Mouse (Mus musculus) embryonic facial prominence, embryonic 15.5 days (tissue): ENCODE measurements at regions not wholly inside any gene's neighbourhood (a gene's known extent, or its start where the extent isn't known, plus 50 kb on each side); places are given as distances from the start of the nearest gene placed in this dataset.

Experiments used
- ATAC-seq: fragments of 200-750 bp; cut with Nextera tagmentation; 2 replicates; pipeline ENCODE4 v1.8.0; 2017; ENCODE audit warnings: low read depth, moderate TSS enrichment; ENCODE audit not compliant: insufficient number of reproducible peaks, low FRiP score, low TSS enrichment
- H3K27ac ChIP-seq: fragments of 300-500 bp; sonication (generic); replicated peaks from 2 replicates; pipeline ENCODE4 v1.5.1; 2015; ENCODE audit warnings: mild to moderate bottlenecking, inconsistent platforms
- H3K27me3 ChIP-seq: fragments of 300-500 bp; sonication (generic); 2 replicates; pipeline ENCODE4 v1.6.1; 2015; ENCODE audit warnings: inconsistent platforms
- H3K36me3 ChIP-seq: fragments of 300-500 bp; sonication (generic); 2 replicates; pipeline ENCODE4 v1.6.1; 2015; ENCODE audit warnings: mild to moderate bottlenecking, inconsistent platforms
- H3K4me1 ChIP-seq: fragments of 300-500 bp; sonication (generic); 2 replicates; pipeline ENCODE4 v1.6.1; 2015; ENCODE audit warnings: inconsistent platforms
- H3K4me2 ChIP-seq: fragments of 300-500 bp; sonication (generic); replicated peaks from 2 replicates; pipeline ENCODE4 v1.6.1; 2015; ENCODE audit warnings: mild to moderate bottlenecking, inconsistent platforms
- H3K4me3 ChIP-seq: fragments of 300-500 bp; sonication (generic); replicated peaks from 2 replicates; pipeline ENCODE4 v1.5.1; 2015; ENCODE audit warnings: mild to moderate bottlenecking, inconsistent platforms
- H3K9ac ChIP-seq: fragments of 300-500 bp; sonication (generic); 2 replicates; pipeline ENCODE4 v1.6.1; 2015; ENCODE audit warnings: inconsistent platforms
- H3K9me3 ChIP-seq: fragments of 300-500 bp; sonication (generic); replicated peaks from 2 replicates; pipeline ENCODE4 v1.6.1; 2016; ENCODE audit warnings: inconsistent platforms
- WGBS: fragments of 180-500 bp; shearing (Covaris S2); methylation state at CpG from one replicate; pipeline ENCODE4 v1.1.7; 2015; 5-methylcytosine and 5-hydroxymethylcytosine counted together

DNA sequence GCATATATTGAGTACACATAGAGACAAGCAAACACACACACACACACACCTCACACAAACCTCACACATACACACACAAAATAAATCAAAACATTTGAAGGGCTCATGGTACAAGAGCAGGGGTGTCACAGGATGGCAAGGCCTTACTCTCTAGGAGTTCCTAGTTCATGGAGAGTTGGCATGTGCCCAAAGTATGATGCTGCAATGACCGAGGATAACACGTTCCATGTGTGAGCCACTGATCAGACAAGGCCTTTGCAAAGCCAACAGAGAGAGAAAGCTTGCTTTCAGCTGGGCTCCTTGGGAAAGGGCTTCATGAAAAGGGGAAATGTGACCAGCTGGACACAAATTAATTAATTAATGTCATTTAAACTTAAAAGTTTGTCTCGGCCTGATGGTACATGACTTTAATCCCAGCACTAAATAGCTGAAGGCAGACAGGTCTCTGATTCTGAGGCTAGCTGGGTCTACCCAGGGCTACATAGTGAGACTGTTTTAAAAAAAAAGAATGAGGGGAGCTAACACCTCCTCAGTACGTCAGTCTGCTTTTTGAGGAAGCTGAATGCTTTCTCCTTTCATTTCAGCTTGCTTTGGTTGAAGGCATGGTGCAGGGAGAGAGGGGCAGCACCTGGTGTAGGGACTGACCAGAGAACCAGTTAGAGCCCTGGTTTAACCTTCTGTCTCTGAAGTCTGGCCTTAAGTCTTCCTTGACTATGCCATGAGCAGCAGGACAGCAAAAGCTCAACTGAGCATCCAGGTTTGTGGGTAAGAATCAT lies 156.4 kb upstream of the Lmo4 start:
- Histone ChIP-seq H3K36me3 (no peaks in the 10 kb centered on the region), H3K27ac (no peak overlapping the region), H3K9ac (no peak overlapping the region), H3K4me2 (no peak overlapping the region), H3K9me3 (no peaks in the 10 kb centered on the region), H3K4me1 (peaks cover 12% of the 10 kb centered on the region; the same call in 1 of the 2 replicates), H3K4me3 (no peak overlapping the region), H3K27me3 (no peaks in the 10 kb centered on the region)
- 55% methylated on average over 4 of the region's 4 CpGs for WGBS
- 0 out of 2 replicates have a peak, but pooled peaks have one; percentile 57 for ATAC-seq

DNA sequence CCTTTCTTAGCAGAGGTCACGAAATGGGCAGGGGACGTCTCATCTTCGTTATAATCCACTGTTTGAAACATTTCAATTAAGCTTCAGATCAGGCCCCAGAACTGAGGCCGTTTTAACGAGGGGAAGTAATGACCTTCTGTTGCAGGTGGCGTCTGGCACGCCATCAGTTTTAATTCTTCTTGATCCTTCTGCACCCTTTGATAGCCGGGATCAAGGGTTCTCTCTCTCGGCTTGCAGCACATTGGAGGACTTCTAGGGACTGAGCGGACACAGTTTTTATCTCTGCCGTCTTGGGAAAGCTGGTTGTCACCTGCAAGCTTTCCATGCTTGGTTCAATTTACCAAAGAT lies 151.9 kb upstream of the Lmo4 start:
- H3K36me3 ChIP-seq, result no peaks in the 10 kb centered on the region
- no peak overlapping the region for H3K4me2 ChIP-seq
- no peak overlapping the region for H3K27ac ChIP-seq
- H3K27me3 ChIP-seq, result no peaks in the 10 kb centered on the region
- H3K9me3 ChIP-seq, result no peaks in the 10 kb centered on the region
- H3K9ac ChIP-seq, result no peak overlapping the region
- ATAC-seq, result no peak
- H3K4me3 ChIP-seq, result no peak overlapping the region
- 65% methylated on average over 11 of the region's 11 CpGs for WGBS
- no peaks in the 10 kb centered on the region for H3K4me1 ChIP-seq

DNA sequence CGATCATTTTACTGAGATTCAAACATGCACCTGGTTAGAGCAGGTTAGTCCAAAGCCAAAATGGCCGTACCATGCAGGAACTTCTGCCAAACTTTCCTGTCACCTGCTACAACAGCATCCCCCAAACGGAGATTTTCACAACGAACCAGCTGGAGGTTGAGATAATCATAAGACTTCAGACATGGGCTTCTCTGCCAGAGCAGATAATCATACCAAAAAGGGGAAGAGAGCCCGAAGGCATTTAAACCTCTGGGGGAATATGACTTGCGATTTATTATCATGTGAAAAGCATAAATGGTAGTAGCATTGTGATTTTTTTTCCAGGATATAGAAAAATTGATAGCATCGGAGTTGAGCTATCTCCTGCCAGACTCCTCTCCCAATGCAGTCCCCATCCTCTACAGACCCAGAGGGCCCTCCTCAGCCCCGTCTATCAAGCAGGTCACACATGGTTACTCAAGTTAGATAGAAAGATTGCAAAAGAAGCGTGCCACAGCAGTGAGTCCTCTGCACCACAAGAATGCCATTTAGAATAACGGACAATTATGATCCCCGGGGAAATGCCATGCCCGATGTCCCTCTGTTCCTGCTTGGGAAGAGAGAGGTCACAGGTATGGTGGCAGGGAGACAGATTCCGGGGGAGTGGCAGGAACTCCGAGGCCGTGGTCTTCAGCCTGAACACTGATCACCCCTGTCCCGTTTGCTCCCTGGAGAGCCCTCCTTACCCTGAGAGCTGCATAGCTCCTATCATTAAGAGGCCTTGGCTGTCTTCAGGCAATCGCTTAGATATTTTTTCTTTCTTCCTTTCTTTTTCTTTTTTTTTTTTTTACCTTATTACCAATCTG lies 151.3 kb upstream of the Lmo4 start:
- WGBS, result 75% methylated on average over 17 of the region's 17 CpGs
- Histone ChIP-seq H3K27me3 (no peaks in the 10 kb centered on the region), H3K4me2 (no peak overlapping the region), H3K27ac (no peak overlapping the region), H3K9me3 (no peaks in the 10 kb centered on the region), H3K4me3 (no peak overlapping the region), H3K9ac (no peak overlapping the region), H3K36me3 (no peaks in the 10 kb centered on the region), H3K4me1 (no peaks in the 10 kb centered on the region)
- ATAC-seq, result no peak

DNA sequence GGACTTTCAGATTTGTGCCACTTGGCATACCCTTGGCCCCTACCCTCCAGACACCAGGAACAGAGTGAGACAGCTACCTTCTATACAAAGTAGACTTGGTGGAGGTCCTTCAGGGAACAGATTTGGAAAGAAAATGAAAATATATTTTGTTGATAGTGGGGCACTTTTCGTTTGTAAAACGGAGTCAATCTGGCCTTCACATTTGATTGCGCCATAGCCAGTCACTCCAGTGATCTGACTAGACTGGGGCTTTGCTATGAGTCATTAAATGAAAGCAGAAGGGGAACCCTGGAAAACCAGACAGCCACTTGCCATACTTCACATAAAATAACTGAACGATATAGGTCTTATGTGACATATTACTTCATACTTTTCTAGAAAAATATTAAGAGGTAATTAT lies 147.5 kb upstream of the Lmo4 start:
- H3K36me3 ChIP-seq, result no peaks in the 10 kb centered on the region
- H3K27ac ChIP-seq, result no peak overlapping the region
- H3K4me3 ChIP-seq, result no peak overlapping the region
- H3K27me3 ChIP-seq, result no peaks in the 10 kb centered on the region
- no peak overlapping the region for H3K4me2 ChIP-seq
- WGBS, result 81% methylated on average over 4 of the region's 4 CpGs
- no peak overlapping the region for H3K9ac ChIP-seq
- H3K4me1 ChIP-seq, result no peaks in the 10 kb centered on the region
- no peak for ATAC-seq
- no peaks in the 10 kb centered on the region for H3K9me3 ChIP-seq

DNA sequence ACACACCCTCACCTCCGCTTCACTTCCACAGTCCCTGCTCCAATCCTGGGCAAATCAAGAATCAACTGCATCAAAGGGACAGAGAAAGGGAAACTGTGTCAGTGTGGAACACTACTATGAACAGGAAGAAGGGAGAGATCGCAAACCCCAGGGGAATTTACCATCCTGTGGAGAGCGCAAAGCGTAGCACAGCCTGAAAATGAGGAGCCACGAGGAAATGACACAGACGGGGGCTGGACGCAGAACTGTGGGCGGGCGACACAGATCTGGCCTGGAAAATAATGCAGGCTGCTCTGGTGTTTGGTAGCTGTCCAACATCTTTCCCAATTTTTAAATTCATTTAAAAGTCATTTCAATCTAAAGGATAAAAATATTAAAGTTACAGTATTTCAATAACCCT lies 143.4 kb upstream of the Lmo4 start:
- H3K9me3 ChIP-seq, result no peaks in the 10 kb centered on the region
- H3K27me3 ChIP-seq, result no peaks in the 10 kb centered on the region
- no peaks in the 10 kb centered on the region for H3K36me3 ChIP-seq
- H3K27ac ChIP-seq, result no peak overlapping the region
- no peak overlapping the region for H3K4me3 ChIP-seq
- no peak for ATAC-seq
- H3K4me1 ChIP-seq, result no peaks in the 10 kb centered on the region
- 57% methylated on average over 9 of the region's 9 CpGs for WGBS
- H3K9ac ChIP-seq, result no peak overlapping the region
- H3K4me2 ChIP-seq, result no peak overlapping the region

DNA sequence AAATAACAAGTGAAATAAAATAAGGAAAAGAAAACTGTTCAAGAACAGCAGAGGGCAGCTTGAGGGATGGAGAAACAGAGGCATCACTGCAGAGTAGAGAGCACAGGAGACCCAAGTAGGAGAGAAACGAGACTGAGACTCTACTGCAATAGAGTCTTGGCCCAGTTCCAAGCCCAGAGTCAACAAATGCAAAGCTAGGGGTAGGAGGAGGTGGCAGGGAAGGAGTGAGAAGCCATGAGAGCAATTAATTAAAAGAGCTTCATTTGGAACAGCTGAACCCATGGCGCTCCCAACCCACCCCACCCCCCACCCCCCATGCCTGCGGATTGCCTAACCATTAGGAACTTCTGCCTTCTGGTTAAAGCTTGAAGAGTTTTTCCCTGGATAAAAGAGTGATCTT lies 130.2 kb upstream of the Lmo4 start:
- H3K4me2 ChIP-seq, result no peak overlapping the region
- no peak overlapping the region for H3K9ac ChIP-seq
- no peak overlapping the region for H3K27ac ChIP-seq
- no peaks in the 10 kb centered on the region for H3K36me3 ChIP-seq
- H3K27me3 ChIP-seq, result no peaks in the 10 kb centered on the region
- no peak for ATAC-seq
- 58% methylated on average over 3 of the region's 3 CpGs for WGBS
- H3K9me3 ChIP-seq, result no peaks in the 10 kb centered on the region
- no peak overlapping the region for H3K4me3 ChIP-seq
- no peaks in the 10 kb centered on the region for H3K4me1 ChIP-seq

DNA sequence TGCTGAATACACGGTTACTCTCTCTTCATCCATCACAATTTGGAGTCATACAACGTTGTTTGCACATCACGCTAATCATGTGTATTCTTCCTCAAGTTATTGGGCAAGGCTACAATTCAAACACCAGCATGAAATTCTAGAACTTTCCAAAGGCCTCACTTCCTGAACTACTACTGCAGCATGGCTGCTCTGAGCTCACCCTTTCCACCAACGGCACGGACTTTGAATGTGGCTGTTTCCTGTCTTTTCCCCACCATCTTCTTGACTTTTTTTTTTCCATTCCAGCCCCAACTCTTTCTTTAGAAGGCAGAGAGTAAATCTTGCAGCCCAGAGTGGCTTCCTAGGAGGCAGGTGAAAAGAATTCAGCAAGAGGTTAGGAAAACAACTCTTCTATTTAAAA lies 129.2 kb upstream of the Lmo4 start:
- H3K9me3 ChIP-seq, result no peaks in the 10 kb centered on the region
- H3K36me3 ChIP-seq, result no peaks in the 10 kb centered on the region

DNA sequence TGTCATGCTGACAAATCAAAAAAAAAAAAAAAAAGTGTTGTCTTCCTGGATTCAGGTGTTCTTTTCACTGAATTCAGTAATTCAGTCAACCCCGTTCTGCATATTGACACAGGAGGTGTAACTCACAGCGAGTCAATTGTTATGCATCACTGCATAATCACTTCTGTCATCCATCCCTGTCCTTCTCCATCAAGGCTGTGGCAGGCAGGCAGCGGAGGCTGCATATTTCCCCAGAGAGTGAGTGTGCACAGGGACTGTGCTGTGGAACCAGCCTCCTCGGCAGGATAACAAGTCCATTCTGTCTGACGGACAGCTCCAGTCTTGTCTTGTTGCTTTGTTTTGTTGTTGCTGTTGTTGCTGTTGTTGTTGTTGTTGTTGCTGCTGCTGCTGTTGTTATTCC lies 127.3 kb upstream of the Lmo4 start:
- no peak overlapping the region for H3K4me2 ChIP-seq
- no peak for ATAC-seq
- WGBS, result 25% methylated on average over 5 of the region's 5 CpGs
- H3K36me3 ChIP-seq, result no peaks in the 10 kb centered on the region
- no peaks in the 10 kb centered on the region for H3K27me3 ChIP-seq
- H3K4me3 ChIP-seq, result no peak overlapping the region
- H3K9ac ChIP-seq, result no peak overlapping the region
- no peaks in the 10 kb centered on the region for H3K9me3 ChIP-seq
- no peak overlapping the region for H3K27ac ChIP-seq
- no peaks in the 10 kb centered on the region for H3K4me1 ChIP-seq

More for the DNA sequence above, 129.2 kb upstream of the Lmo4 start:
- Histone ChIP-seq H3K9ac (no peak overlapping the region), H3K27me3 (no peaks in the 10 kb centered on the region), H3K27ac (no peak overlapping the region), H3K4me3 (no peak overlapping the region), H3K4me1 (no peaks in the 10 kb centered on the region), H3K4me2 (no peak overlapping the region)
- no peak for ATAC-seq
- 87% methylated on average over 5 of the region's 5 CpGs for WGBS

DNA sequence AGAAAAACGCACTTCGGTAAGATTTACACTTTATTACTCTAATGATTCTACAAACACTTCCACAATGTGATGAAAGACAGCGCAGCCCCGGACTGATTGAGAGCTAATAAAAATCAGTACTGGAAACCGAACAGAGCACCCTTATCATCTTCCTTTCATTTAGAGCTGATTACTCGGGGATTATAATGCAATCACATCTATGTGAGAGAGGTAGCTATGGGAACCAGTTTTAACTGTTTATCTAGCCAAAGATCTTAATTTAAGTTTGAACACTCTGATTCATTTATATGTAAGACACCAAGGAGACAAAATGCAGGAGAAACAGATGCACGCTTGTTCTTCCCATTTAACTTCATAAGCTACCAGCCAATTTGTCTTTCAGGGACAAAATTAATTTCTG lies 124.1 kb upstream of the Lmo4 start:
- no peak overlapping the region for H3K27ac ChIP-seq
- H3K36me3 ChIP-seq, result no peaks in the 10 kb centered on the region
- no peaks in the 10 kb centered on the region for H3K9me3 ChIP-seq
- no peak overlapping the region for H3K4me3 ChIP-seq
- H3K4me2 ChIP-seq, result no peak overlapping the region
- H3K9ac ChIP-seq, result no peak overlapping the region
- H3K4me1 ChIP-seq, result no peaks in the 10 kb centered on the region
- 80% methylated on average over 7 of the region's 7 CpGs for WGBS
- H3K27me3 ChIP-seq, result no peaks in the 10 kb centered on the region
- no peak for ATAC-seq

DNA sequence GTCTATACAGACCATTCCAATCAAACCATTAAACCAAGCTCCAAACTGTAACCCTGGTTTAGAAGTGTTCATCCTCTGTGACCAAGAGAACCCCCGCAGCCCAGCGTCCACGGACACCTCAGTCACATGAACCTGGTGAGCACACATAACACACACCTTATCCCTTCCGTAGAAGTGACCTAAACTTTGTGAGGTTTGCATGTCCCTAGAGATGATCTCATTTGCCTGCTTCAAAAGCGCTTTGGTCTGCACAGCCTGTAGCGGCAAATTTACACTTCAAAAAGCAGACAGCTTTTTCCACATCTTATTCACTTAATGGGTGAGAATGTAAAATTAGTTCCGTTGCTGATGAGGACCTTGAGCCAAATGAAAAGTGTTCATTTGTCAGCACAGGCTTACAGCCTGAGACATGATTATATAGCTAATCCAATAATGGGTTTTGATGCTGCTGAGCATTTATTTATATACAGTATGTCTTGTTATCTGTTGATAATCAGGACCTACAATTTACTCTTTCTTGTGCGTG lies 122.3 kb upstream of the Lmo4 start:
- no peak for ATAC-seq
- Histone ChIP-seq H3K9ac (no peak overlapping the region), H3K36me3 (no peaks in the 10 kb centered on the region), H3K27me3 (no peaks in the 10 kb centered on the region), H3K9me3 (no peaks in the 10 kb centered on the region), H3K4me3 (no peak overlapping the region), H3K4me1 (no peaks in the 10 kb centered on the region), H3K4me2 (no peak overlapping the region), H3K27ac (no peak overlapping the region)
- WGBS, result 83% methylated on average over 8 of the region's 8 CpGs

DNA sequence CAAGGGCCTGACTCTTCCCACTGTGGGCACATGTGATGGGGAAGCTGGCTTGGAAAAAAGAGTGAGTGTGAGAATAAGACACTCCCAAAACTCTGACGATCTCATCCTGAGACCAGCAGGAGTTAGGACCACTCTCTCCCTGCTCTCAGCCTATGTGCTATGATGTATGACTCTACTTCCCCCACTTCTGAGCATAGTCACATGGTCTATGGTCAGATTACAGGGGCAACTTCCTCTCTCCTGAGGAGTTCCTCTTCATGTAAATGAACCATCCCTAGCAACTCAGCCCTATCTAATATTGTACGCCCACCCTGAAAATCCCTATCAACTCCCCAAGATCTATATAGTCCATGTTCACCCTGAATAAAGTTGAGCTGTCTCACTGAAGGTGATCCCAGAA lies 120.0 kb upstream of the Lmo4 start:
- no peaks in the 10 kb centered on the region for H3K4me1 ChIP-seq
- H3K27ac ChIP-seq, result no peak overlapping the region
- H3K4me2 ChIP-seq, result no peak overlapping the region
- no peak overlapping the region for H3K9ac ChIP-seq
- no peaks in the 10 kb centered on the region for H3K27me3 ChIP-seq
- no peak overlapping the region for H3K4me3 ChIP-seq
- ATAC-seq, result no peak
- WGBS, result 88% methylated on average over 2 of the region's 2 CpGs
- no peaks in the 10 kb centered on the region for H3K9me3 ChIP-seq
- no peaks in the 10 kb centered on the region for H3K36me3 ChIP-seq
